Mouse (Mus musculus) urinary bladder, postnatal 25 days (tissue): Measurements from ENCODE around the gene Vmn2r21.
"Not testable (repeated sequence)": the region's sequence is repeated elsewhere in the genome, so short reads cannot be mapped to it uniquely, and the experiment has no call there.

Source experiments
- DNase-seq: peaks from one replicate; pipeline ENCODE4 v3.0.0; 2022; ENCODE audit warnings: low spot score

Vmn2r21 gene

GRCm38 (mm10) chr6:123533306-123533705 is at the start of gene Vmn2r21:
TSS of gene Vmn2r21 (minus strand) at chr6:123533406.
- DNase-seq: not testable (repeated sequence)

GRCm38 (mm10) chr6:123574698-123575097 is 41.5 kb upstream of the Vmn2r21 start:
- not testable (repeated sequence) for DNase-seq

- not testable (repeated sequence) for DNase-seq
Observed at GRCm38 (mm10) chr6:123539755-123540154, 6.5 kb upstream of the Vmn2r21 start.

GRCm38 (mm10) chr6:123522263-123523011 is 10.8 kb downstream of the Vmn2r21 start:
- not testable (repeated sequence) for DNase-seq

- DNase-seq: not testable (repeated sequence)
Observed at GRCm38 (mm10) chr6:123473045-123473444, 60.2 kb downstream of the Vmn2r21 start.

- not testable (repeated sequence) for DNase-seq
Observed at GRCm38 (mm10) chr6:123472458-123472987, 60.7 kb downstream of the Vmn2r21 start.

- not testable (repeated sequence) for DNase-seq
Observed at GRCm38 (mm10) chr6:123468651-123469050, 64.6 kb downstream of the Vmn2r21 start.
